Mouse (Mus musculus) C2C12 (cell line): Measurements from ENCODE around the gene Fto. TPM values are rescaled to one million over a fixed set of nuclear protein-coding genes. Genes with fewer than 3 reads are reported as not detected.

Experiments used
- H3K27me3 ChIP-seq: one replicate; pipeline ENCODE4 v1.6.1; 2011; ENCODE audit not compliant: control insufficient read depth, insufficient read depth, insufficient read length
- H3K36me3 ChIP-seq: one replicate; pipeline ENCODE4 v1.6.1; 2011; ENCODE audit not compliant: control insufficient read depth, insufficient read depth
- H3K4me3 ChIP-seq: one replicate; pipeline ENCODE4 v1.5.1; 2011; ENCODE audit warnings: mild to moderate bottlenecking, control low read depth; ENCODE audit not compliant: poor library complexity, insufficient read depth, severe bottlenecking
- H3K79me2 ChIP-seq: one replicate; pipeline ENCODE4 v1.6.1; 2011; ENCODE audit not compliant: control insufficient read depth, insufficient read depth
- H3K79me3 ChIP-seq: one replicate; pipeline ENCODE4 v1.6.1; 2011; ENCODE audit warnings: low read depth, control low read depth
- H3ac ChIP-seq: one replicate; pipeline ENCODE3; 2011; ENCODE audit warnings: low read depth; ENCODE audit not compliant: control insufficient read depth, insufficient read length
- CEBPB ChIP-seq: IDR thresholded peaks from one replicate; pipeline ENCODE4 v1.6.1; 2011; ENCODE audit warnings: low read depth, mild to moderate bottlenecking, control low read depth, moderate library complexity
- CTCF ChIP-seq: IDR thresholded peaks from one replicate; pipeline ENCODE4 v1.5.1; 2011; ENCODE audit not compliant: control insufficient read depth, insufficient read depth, insufficient read length
- FOSL1 ChIP-seq: IDR thresholded peaks from one replicate; pipeline ENCODE4 v1.8.0; 2011; ENCODE audit warnings: mild to moderate bottlenecking, low read length; ENCODE audit not compliant: poor library complexity, insufficient read depth, severe bottlenecking
- MAX ChIP-seq: IDR thresholded peaks from one replicate; pipeline ENCODE4 v1.6.1; 2011; ENCODE audit warnings: mild to moderate bottlenecking, control low read depth
- MYOD1 ChIP-seq: IDR thresholded peaks from one replicate; pipeline ENCODE4 v1.6.1; 2011; ENCODE audit warnings: low read depth; ENCODE audit not compliant: control insufficient read depth, insufficient read length
- MYOG ChIP-seq: IDR thresholded peaks from one replicate; pipeline ENCODE4 v1.6.1; 2011; ENCODE audit not compliant: control insufficient read depth, insufficient read length; ENCODE audit errors: extremely low read depth
- USF1 ChIP-seq: IDR thresholded peaks from one replicate; pipeline ENCODE4 v1.6.1; 2011; ENCODE audit warnings: low read depth, mild to moderate bottlenecking, control low read depth, moderate library complexity
- polyA plus RNA-seq: library from polyadenylated mRNA; unstranded; fragments of >200 nt; fragmentation: generic; extraction: Trizol; gene quantifications from one replicate; pipeline ENCODE4 v1.2.1, GENCODE M21; 2012; ENCODE audit warnings: missing spikeins

Gene Fto
- polyA plus RNA-seq, 1 experiment: 39.1 TPM

- H3K27me3 ChIP-seq: peaks cover 10% of the 10 kb centered on the region
- no peak for TF ChIP-seq MYOG
- TF ChIP-seq CTCF: no peak
- TF ChIP-seq MYOD1: no peak
- no peak for TF ChIP-seq FOSL1
- no peak for TF ChIP-seq USF1
These were observed 401.4 kb downstream of the Fto start for GRCm38 (mm10) chr8:91714733-91715132.

DNA sequence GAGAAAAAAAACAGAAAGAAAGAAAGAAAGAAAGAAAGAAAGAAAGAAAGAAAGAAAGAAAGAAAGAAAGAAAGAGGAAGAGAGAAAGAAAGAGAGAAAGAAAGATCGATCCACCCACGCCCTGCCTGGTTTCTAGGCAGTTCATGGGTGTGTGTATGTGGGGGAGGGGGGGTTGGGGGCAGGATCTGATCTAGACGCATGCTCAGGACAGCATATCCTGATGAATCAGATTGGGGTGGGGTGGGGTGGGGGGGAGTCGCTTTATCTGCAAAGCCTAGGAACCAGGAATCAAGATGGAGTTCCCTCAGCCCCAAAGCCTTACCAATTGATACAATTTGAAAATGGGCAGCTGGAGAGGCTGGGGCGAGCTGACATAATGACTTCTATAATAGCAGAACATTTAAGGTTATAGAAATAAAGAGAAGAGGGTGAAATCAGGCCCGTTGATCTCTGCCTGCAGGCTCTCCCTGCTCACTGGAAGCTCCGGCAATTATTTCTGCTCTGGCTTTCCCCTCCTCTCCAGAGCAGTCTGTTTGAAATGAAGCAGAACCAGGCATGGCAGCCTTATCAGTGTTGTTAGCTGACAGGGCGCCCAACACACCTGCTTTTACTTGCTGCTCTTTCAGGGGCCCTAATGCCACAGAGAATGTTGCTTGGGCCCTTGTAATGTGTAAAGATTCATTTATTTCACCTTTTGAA is 402.2 kb downstream of the Fto start:
- no peak overlapping the region for H3ac ChIP-seq
- no peaks in the 10 kb centered on the region for H3K36me3 ChIP-seq
- H3K27me3 ChIP-seq: peaks cover 10% of the 10 kb centered on the region
- no peak overlapping the region for H3K4me3 ChIP-seq
- H3K79me3 ChIP-seq: no peaks in the 10 kb centered on the region
- TF ChIP-seq MAX: no peak
- TF ChIP-seq MYOG: no peak
- no peak for TF ChIP-seq USF1
- TF ChIP-seq CTCF: no peak
- no peak for TF ChIP-seq FOSL1
- TF ChIP-seq MYOD1: no peak
- no peak for TF ChIP-seq CEBPB
- no peaks in the 10 kb centered on the region for H3K79me2 ChIP-seq

More at GRCm38 (mm10) chr8:91714733-91715132, 401.4 kb downstream of the Fto start:
- H3K79me2 ChIP-seq: no peaks in the 10 kb centered on the region
- H3ac ChIP-seq: no peak overlapping the region
- H3K36me3 ChIP-seq: no peaks in the 10 kb centered on the region
- no peak overlapping the region for H3K4me3 ChIP-seq
- H3K79me3 ChIP-seq: no peaks in the 10 kb centered on the region

Other genes starting within 250 kb of the Fto start
- 4.7 TPM for gene Rbl2, start 243.5 kb upstream of the Fto start, polyA plus RNA-seq
- 13.0 TPM for gene Aktip, start 113.5 kb upstream of the Fto start, polyA plus RNA-seq
- gene Rpgrip1l, start 263 bp upstream of the Fto start, polyA plus RNA-seq: 1.8 TPM